In genomic region chr14:121989331-121989730, GRCm38 (mm10) we compare ENCODE assay signal across 17 mouse cellular contexts. TPM values are rescaled to one million over a fixed set of nuclear protein-coding genes. Genes with fewer than 3 reads are reported as not detected.
"Had no signal": no experiment of that assay in that cellular context is flagged by ENCODE, and none has a peak within 500 bp of the region (broad histone marks: within the 10 kb centered on the region; RNA-seq: fewer than 3 reads in every experiment).

No protein-coding gene starts in this region.

- ATAC-seq: hindbrain, postnatal 0 days; midbrain, embryonic 16.5 days had no signal

- H3K27me3 ChIP-seq: hindbrain, embryonic 13.5 days; liver, embryonic 15.5 days; lung, embryonic 15.5 days; midbrain, embryonic 12.5 days; neural tube, embryonic 13.5 days; stomach, embryonic 15.5 days had no signal

- H3K4me1 ChIP-seq: hindbrain, embryonic 13.5 days; limb, embryonic 10.5 days; lung, embryonic 15.5 days; midbrain, embryonic 12.5 days; neural tube, embryonic 13.5 days; stomach, embryonic 15.5 days had no signal

- H3K4me2 ChIP-seq: hindbrain, embryonic 13.5 days; liver, embryonic 15.5 days; lung, embryonic 15.5 days; midbrain, embryonic 12.5 days; neural tube, embryonic 13.5 days; stomach, embryonic 15.5 days had no signal

- H3K9me3 ChIP-seq: hindbrain, embryonic 13.5 days; limb, embryonic 10.5 days; liver, embryonic 15.5 days; lung, embryonic 15.5 days; midbrain, embryonic 12.5 days; neural tube, embryonic 13.5 days; stomach, embryonic 15.5 days had no signal

- H3K36me3 ChIP-seq: liver, embryonic 15.5 days; lung, embryonic 15.5 days; stomach, embryonic 15.5 days had no signal

- H3K27ac ChIP-seq: hindbrain, embryonic 13.5 days; hindbrain, postnatal 0 days; kidney, postnatal 0 days; limb, embryonic 10.5 days; liver, embryonic 15.5 days; lung, embryonic 15.5 days; midbrain, embryonic 12.5 days; neural tube, embryonic 13.5 days; stomach, embryonic 15.5 days had no signal

- DNase-seq: lung, postnatal 14 days; right cerebral cortex, postnatal 14 days had no signal

- H3K9ac ChIP-seq: hindbrain, embryonic 13.5 days; liver, embryonic 15.5 days; lung, embryonic 15.5 days; midbrain, embryonic 12.5 days; neural tube, embryonic 13.5 days; stomach, embryonic 15.5 days had no signal

- H3K4me3 ChIP-seq: hindbrain, embryonic 13.5 days; limb, embryonic 10.5 days; liver, embryonic 15.5 days; lung, embryonic 15.5 days; midbrain, embryonic 12.5 days; neural tube, embryonic 13.5 days; stomach, embryonic 15.5 days had no signal

RNA-seq across cellular contexts. Expression of gene Timm8a2, which starts 45.1 kb away (rescaled TPM):
- total RNA-seq: hindbrain, postnatal 0 days; layer of hippocampus, adult 8-10 months; layer of hippocampus, postnatal 14 days; left cerebral cortex, adult 18-20 months; megakaryocyte-erythroid progenitor cell, adult 5-6 weeks had no signal
- polyA plus RNA-seq: hindbrain, embryonic 13.5 days; hindbrain, postnatal 0 days; intestine, embryonic 14.5 days; kidney, postnatal 0 days; limb, embryonic 10.5 days; liver, embryonic 15.5 days; lung, embryonic 15.5 days; midbrain, embryonic 12.5 days; midbrain, embryonic 16.5 days; neural tube, embryonic 13.5 days; stomach, embryonic 15.5 days had no signal
